Mouse (Mus musculus): ENCODE data around the gene Veph1. TPM values are rescaled to one million over a fixed set of nuclear protein-coding genes. Genes with fewer than 3 reads are reported as not detected.

Gene Veph1
- not detected for total RNA-seq (2023)

DNA sequence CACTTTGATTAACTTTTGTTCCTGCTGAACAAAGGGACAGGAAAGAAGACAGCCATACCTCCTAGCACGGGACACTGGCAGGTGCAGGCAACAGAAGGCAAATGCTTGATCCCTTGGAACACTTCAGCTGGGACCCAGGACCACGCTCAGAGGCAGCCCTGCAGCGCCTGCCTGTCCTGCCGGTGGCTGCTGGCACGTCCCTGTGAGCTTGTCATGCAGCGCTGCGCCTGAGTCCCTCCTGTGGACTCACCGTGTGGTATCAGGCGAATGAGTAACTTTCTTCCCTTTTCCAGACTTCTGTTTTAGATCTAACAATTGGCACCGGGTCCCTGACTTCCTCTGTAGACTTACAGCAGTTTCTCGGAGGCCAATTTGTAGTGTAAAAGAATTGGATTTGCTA lies at the start of gene Veph1:
Gene Veph1 (minus strand): TSS at position 293 of the 400 bp plus-strand sequence.

DNA sequence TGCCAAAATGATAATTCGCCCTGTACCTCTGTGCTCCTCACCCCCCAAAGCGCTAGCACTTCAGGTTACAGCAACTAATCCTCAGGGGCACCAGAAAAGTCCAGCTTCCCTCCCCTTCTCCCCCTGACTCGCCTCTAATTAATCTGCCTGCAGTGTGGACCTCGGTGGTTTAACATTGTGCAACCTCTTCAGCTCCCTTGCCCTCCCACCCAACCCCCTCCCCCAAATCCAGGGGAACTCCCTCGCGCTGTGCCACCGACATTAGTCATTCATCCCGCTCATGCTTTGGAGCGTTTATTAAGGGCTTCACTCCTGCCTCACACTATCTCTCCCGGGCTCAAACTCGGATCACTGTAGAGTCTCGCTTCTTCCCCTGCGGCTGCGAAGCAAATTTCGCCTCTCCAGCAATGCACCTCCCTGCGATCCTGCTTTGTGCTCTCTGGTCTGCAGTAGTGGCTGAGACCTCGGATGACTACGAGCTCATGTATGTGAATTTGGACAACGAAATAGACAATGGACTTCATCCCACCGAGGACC lies 76.9 kb downstream of the Veph1 start, which contains the start of gene Ptx3:
Gene Ptx3 (plus strand): TSS at position 256 of the 537 bp plus-strand sequence.

Other genes starting within 250 kb of the Veph1 start
- gene Ptx3, start 76.9 kb downstream of the Veph1 start, total RNA-seq (2023) = not detected

Measured in CD4-positive naive resting alpha-beta T cell, adult 76 days (primary cell).